Mouse (Mus musculus) thymus, postnatal 36 days (tissue): Measurements from ENCODE around the gene Ppp1r12b.
"Not testable (repeated sequence)": the region's sequence is repeated elsewhere in the genome, so short reads cannot be mapped to it uniquely, and the experiment has no call there.

Experiments
- DNase-seq, 2 experiments: peaks; one replicate each; pipeline ENCODE4 v3.0.0; 2022; ENCODE audit warnings: mixed read lengths in 2 of 2

Gene Ppp1r12b

DNA sequence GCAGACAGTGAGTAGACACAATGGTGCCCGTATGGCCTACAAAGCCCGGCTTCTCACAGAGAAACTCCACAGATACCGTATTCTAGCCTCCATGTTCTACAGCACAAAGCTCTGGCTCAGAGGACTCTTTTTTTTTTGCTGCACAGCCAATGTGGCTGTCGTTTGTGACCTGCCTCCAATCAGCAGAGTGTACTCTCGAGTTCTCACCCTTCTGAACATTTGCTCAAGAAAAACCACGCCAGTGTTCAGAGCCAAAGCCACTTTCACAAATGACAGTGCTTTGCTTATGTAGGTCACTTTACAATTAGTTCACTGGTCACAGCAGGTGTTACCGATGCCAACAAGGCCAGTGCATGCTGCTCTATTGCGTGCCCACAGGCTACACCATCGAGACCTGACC, 107.9 kb downstream of the Ppp1r12b start:
- DNase-seq: no peak

GRCm38 (mm10) chr1:134846295-134846988, 109.3 kb downstream of the Ppp1r12b start:
- DNase-seq: no peak

DNA sequence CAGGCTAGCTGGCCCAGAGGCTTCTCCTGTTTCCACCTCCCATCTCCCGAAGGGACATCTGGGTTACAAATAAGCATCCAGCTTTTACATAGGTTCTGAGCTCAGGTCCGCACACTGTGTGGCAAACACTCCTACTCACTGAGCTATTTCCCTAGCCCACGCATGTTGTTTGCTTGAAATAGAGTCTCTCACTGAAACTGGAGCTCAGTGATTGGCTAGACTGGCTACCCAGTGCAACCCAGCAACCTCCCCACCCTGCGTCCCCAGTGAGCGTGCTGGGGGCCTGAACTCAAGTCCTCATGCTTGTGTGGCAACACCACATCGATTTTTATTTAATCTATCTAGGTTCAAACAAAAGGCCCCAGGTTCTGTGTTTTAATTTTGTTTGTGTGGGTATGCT, 112.4 kb downstream of the Ppp1r12b start:
- no peak for DNase-seq

DNA sequence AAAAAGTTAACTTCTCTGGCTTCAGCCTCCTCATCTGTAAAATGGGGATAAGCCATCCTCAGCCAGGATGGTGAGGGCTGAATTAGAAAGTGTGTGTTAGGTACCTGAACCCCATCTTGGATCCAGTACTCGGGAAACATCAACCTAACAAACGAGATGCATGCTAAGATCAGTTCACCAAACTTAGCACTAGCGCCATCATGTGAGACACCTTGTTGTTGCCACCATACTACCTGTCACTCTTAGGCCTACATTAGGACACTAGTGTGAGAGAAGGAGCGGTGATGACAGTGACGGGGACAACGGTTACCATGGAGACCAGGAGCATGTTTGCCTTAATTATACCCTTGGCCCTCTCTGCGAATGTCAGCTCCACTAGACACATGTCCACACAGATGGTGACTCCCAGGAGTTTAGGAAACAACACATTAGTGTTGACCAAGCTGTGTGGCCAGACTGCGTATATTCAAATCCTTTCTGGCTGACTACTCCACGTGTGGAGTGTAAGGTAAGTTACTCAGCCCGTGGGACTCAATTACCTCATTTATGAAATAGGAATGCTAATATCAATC, 118.7 kb downstream of the Ppp1r12b start:
- no peak for DNase-seq

- DNase-seq: not testable (repeated sequence)
Observed at GRCm38 (mm10) chr1:134830881-134831280, 124.9 kb downstream of the Ppp1r12b start.

DNA sequence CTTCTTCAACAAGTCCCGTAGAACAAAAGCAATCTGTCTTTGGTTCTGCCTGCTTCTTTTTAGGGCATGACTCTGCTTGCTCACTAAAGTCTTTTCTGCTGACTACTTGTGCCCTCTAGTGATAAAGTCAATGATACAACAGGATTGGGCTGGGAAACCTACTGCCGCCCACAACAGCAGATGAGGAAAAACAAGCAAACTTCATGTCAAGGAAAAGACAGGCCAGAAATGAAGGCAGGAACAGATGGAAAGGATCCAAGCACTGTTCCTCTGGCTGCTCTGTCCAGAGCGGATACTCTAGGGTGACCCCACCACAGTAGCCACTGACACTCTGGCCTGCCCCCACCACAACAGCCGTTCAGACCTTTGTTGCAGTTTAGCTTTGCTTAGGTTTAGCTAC, 126.1 kb downstream of the Ppp1r12b start:
- DNase-seq: no peak

GRCm38 (mm10) chr1:134824896-134825295, 130.8 kb downstream of the Ppp1r12b start:
- no peak for DNase-seq

GRCm38 (mm10) chr1:134823842-134824241, 131.9 kb downstream of the Ppp1r12b start:
- DNase-seq: no peak

- no peak for DNase-seq
Observed at GRCm38 (mm10) chr1:134823323-134823722, 132.4 kb downstream of the Ppp1r12b start.

DNA sequence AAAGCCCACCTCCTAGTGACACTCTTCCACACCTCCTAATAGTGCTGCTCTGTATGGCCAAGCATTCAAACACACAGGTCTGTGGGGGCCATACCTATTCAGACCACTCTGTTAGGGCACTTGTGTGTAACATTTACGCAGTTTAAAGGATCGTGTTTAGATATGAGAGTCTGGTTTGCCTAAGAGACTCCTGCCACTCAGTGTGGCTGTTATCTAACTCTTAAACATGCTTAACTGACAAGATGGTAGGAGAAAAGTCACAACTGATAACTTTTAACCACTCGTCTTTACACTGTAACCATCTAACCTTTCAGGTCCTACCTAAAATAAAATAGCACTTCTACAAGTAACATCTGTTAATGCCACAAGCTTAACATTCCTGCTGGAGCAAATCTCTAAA, 134.9 kb downstream of the Ppp1r12b start:
- DNase-seq: no peak

DNA sequence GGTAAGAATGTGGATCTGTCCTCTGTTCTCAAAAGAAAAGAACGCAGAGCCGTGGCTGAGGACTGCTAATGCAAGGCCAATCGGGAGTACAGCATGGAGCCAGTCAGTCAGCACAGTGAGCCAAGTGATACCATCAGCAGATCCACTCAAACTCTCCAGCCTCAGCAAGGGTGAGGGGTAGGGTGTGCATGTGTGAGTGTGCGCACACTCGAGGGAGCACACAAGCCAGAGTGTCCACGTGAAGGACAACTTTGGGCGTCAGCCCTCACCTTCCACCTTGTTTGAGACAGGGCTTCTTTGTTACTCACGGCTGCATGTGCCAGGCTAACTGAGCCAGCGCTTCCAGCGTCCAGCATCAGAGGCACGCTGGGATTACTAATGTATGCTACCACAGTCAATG, 136.5 kb downstream of the Ppp1r12b start:
- DNase-seq: no peak

GRCm38 (mm10) chr1:134818716-134819115, 137.0 kb downstream of the Ppp1r12b start:
- no peak for DNase-seq

DNA sequence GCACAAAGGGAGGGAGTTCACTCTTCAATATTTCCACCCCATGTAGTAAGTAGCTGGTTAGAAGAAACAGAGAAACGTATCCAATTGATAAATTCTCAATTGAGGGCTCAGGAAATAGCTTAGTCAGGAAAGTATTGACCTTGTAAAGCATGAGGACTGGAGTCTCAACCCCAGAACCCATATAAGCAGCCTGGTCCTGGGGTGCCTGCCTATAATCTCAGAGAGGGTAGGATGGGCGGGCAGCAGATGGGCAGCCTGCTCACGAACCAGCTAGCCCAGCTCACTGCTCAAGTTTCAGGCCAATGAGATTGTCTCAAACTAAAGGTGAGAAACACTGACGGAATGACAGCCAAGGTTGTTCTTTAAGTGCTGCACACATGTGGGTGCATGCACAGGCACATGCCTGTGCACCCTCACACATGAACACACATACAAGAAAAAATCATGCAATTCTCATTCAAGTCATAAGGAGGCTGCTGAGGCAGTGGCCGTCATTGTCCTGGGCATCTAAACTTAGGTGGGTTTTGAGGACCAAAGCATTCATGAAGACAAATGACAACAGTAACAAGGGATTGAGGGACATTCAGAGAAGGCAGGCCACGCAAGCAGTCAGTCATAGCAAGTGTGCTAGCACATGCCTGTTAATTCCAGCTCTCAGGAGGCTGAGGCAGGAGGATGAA, 137.7 kb downstream of the Ppp1r12b start:
- DNase-seq: no peak

DNA sequence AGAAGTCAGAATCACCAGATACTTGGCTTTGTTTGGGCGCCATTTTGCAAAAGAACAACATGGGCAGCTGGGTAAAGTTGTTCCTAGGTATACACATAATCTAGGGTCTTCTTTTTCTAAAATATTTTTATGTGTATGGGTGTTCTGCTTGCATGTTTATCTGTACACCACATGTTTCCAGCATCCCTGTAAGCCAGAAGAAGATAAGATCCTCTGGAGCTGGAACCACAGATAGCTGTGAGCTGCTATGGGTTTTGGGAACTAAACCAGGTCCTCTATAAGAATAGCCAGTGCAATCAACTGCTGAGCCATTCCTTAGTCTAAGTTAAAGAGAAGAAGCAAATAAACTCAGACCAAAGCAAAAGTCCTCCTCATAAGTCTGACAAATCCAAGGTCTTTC, 138.6 kb downstream of the Ppp1r12b start:
- DNase-seq: no peak

- DNase-seq: no peak
Observed at GRCm38 (mm10) chr1:134816617-134817016, 139.1 kb downstream of the Ppp1r12b start.

DNA sequence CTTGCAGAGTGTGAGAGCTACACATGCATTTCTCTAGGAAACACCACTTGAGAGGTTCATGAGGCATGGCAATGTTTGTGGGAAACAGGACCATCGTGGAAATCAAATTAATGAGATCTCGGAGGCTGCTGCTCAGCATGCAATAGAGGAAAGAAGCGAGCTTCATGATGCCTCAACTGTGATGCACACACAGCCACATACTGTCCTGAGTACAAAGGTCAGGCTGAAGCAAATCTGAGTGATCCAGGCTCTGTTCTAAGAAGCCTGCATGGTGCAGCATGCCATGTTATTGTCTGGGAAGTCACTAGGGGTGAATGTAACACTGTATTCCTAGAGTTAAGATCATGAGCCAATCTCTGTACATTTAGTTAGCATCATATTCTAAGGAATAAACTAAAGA, 140.0 kb downstream of the Ppp1r12b start:
- no peak for DNase-seq

DNA sequence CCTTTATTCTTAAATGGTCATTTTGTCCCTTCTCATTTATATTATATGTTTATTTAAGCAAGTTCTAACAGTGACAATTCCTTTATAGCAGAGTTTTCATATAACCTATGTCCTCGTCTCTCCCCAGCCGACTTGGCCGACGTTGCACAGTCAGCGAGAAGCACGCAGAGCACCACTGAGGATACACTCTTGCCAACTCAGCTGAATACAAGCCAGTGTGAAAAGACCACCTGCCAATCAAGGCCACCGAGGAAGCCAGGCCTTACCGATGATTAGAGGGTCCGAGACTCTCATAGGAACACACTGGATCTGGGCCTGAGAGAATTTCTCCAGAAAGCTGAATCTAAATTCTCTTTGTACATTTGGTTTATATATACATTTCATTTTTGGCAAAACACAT, 150.3 kb downstream of the Ppp1r12b start:
- DNase-seq: no peak

DNA sequence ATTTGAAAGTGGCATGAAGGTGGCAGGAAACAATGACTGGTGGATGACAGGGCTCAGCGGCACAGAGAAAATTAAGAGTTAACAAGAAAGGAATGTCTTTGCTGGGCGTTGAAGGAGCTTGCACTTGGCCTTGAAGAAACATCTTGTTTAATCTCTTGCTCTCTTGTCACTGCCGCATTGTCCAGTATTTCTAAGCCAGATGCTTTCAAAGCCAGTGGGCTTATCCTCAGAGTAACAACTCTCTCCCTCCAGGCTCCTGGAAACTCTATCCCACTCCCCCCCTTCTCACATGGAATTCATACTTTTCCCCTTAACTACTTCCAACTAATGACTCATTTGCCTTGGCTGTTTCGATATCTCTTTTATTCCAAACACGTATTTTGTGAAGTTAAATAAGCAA, 151.4 kb downstream of the Ppp1r12b start:
- no peak for DNase-seq

- no peak for DNase-seq
Observed at GRCm38 (mm10) chr1:134803286-134804117, 152.2 kb downstream of the Ppp1r12b start.

DNA sequence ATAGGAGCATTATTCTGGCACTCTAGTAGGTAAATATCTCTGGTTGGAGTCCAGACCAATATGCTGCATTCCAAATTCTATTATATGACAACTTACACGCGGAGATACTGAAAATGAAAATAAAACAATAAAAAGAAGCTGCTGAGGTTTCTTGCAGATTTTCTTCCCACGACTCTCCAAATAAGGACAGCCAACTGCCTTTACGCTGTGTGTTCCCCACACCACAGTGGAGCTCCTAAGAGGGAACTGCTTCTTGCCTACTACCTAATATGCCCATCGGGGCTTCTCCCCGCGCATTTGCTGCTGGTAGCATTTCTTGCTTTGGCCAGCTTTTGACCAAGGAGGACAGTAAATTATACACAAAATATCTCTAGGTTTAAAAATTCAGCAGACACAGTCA, 154.0 kb downstream of the Ppp1r12b start:
- DNase-seq: no peak

DNA sequence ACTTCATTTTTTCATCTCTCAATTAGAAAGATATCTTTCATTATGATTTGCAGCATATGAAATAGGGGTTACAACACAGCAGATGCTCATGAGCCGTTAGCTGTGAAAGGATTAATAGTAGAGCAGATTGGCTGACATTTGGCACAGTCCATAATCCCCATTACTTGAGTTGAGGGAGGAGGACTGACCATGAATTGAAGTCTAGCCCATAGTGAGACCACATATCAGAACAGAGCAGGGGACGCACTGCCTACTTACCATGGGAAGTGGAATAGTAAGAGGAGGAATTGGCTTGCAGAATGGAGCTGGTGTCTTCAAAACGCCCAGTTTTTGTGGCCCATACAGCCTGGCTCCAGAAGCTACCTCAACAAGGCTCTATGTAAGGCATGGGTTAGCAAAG, 159.2 kb downstream of the Ppp1r12b start:
- DNase-seq: no peak

GRCm38 (mm10) chr1:134796076-134796475, 159.7 kb downstream of the Ppp1r12b start:
- DNase-seq: no peak

GRCm38 (mm10) chr1:134791456-134791855, 164.3 kb downstream of the Ppp1r12b start:
- no peak for DNase-seq
